Mouse (Mus musculus): ENCODE data around the gene Nap1l4.

The Nap1l4 gene

DNA sequence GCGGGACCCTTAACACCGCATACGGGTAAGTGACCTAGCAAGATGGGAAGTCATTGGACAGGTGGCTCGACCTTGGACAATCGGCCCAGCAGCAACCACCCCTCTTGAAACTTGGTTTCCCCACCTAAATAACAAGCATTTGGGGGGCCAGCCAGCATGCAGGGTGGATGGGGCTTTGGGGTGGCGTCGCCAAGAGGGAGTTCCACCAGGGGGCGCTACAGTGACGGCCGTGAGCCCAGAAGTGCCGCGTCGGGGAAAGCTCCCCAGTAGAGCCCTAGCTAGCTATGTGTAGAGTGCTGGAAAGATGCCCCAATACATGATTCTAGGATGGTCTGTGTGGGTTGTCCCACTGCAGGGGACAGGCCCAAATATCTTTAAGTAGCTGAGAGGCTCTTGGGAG, 68.4 kb downstream of the Nap1l4 start:
- peak; percentile 50 to 84 for DNase-seq (ENCODE audit: low spot score in 2 of 2)

DNA sequence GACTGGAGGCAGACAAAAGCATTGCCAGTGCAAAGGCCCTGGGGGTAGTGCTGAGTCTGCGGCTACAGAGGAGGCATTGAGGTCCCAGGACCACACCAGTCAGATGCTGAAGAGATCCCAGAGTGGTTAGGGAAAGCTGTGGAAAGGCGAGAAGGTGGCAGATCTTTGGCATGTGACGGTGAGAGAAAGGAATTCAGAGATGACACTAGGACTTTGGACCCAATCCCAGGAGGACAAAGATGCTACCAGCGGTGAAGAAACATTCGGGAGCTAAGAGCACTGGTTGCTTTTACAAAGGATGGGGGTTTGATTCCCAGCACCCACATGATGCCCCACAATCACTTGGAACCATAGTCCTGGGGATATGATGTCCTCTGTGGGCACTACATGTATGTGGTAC, 71.1 kb downstream of the Nap1l4 start:
- no peak for DNase-seq (ENCODE audit: low spot score in 2 of 2)

DNA sequence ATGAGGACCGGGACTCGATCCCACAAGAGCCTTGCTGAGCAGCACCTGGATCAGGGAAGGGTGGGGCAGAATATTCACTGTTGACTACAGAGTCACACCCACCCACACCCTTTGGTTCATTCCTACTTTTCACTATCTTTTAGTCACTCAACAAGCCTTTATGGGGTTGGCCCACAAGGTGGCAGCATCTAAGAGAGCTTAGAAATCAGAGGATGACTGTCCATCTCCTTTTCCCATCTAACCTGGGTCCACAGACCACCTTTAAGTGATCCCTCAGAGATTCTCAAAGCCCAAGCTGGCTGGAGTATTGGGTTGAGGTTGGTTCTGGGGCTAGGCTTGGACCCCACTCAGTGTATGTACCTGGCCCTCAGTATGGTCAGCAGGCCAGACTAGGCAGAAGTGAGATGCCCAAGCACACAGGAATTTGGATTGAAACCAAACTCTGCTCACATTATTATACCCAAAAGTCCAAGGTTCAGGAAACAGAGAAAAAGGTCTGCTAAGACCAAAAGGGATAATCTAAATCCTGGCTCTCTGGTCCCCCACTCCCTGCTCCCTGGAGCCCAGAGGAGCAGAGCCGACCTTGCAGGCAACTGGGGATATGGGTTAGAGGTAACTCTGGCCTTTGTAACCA, 72.1 kb downstream of the Nap1l4 start:
- DNase-seq (ENCODE audit: low spot score in 2 of 2): no peak

GRCm38 (mm10) chr7:143475876-143476275, 73.0 kb downstream of the Nap1l4 start:
- DNase-seq (ENCODE audit: low spot score in 2 of 2): no peak

DNA sequence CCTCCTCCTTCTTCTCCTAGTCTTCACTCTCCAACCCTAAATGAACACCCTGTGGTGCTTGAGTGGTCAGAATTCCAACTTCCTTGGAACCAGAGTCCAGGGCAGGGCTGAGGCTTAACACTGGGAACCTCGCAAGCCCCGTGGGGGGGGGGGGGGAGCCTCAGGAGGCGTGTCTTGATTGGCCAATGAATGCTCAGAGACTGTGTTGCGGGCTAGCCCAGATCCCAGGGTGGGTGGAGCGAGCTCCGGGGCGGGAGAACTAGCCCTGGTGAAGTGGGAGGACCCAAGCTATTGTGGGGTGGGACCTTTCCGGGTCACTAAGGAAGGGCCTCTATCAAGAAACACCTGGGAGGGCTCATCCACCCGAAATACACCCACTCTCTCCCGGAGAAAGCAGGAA, 74.1 kb downstream of the Nap1l4 start:
- DNase-seq (ENCODE audit: low spot score in 2 of 2): no peak

GRCm38 (mm10) chr7:143473347-143474101, 75.4 kb downstream of the Nap1l4 start, which contains the start of gene Slc22a18:
Slc22a18 (plus strand) TSS chr7:143473736.
- no peak for DNase-seq (ENCODE audit: low spot score in 2 of 2)

DNA sequence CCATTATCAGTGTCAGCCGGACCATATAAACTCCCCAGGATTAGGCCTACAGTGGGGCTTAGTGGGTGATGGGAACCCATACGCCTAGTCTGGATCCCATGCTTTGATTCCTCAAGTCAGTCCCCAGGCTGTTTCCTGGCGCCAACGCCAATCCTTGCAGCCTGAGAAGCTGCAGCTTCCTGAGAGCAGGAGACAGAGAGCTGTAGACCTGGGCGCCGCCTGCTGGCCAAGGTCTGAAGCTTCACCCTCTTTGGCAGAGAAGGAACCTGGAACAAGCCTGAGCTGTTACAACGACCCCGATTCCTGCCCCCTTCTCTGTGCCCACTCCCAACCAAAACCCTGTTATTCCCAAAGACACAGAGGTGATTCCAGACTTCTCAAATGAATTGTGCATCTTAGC, 79.0 kb downstream of the Nap1l4 start:
- peak; percentile 45 to 79 for DNase-seq (ENCODE audit: low spot score in 2 of 2)

DNA sequence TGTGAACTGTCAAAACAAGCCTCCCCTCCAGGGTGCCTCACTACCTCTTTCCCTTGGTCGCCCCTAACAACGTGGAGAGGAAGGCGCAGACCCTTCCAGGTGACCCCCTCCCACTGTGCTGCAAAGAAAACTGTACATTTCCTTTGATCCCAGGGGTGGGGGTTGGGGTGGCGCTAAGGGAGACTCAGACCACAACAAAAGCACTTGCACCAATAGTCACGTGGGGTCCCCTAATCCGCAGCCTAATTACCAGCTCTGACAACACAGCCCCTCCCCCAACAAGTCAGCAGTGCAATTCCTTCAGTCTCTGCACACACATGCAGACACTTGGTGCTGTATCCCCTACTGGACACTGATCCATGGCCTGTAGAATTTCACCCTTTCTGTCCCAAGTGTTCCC, 81.2 kb downstream of the Nap1l4 start:
- DNase-seq (ENCODE audit: low spot score in 2 of 2): no peak

GRCm38 (mm10) chr7:143466099-143466677, 82.7 kb downstream of the Nap1l4 start:
- peak; percentile 67 to 82 for DNase-seq (ENCODE audit: low spot score in 2 of 2)

- DNase-seq (ENCODE audit: low spot score in 2 of 2): peak in 1 of 2 experiments; percentile 51
Measured at GRCm38 (mm10) chr7:143464811-143465560, 83.9 kb downstream of the Nap1l4 start.

DNA sequence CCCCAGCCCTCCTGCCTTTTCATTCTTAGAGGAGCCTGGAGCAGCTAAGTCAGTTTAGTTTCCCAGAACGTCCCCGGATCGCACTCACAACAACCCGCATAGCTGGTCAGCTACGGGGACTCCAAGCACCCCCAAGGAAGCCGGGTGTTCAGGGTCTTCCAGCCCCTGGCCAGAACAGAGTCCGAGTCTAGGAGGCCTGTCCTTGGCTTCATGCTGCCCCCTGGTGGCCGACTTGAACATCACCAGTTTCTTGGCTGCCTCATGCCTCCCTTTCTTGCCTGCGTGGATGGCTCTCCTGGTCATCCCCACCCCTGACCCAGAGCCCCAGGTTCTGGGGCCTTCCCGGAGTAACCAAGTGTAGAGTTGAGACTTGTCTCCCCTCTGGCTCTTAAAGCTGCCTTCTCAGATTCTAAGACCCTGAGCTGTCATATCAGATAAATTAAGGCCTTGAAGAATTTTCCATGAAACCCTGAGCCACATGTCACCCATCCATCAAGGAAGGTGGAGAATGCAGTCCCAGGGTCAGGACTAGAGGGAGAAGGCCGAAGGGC, 85.0 kb downstream of the Nap1l4 start:
- peak; percentile 58 to 82 for DNase-seq (ENCODE audit: low spot score in 2 of 2)

Measured in spleen, postnatal 10 days (tissue).